Mouse (Mus musculus): ENCODE results near the gene Card11. TPM values are rescaled to one million over a fixed set of nuclear protein-coding genes. Genes with fewer than 3 reads are reported as not detected.

The Card11 gene
- polyA plus RNA-seq, 1 experiment = 1.2 TPM

GRCm38 (mm10) chr5:140918519-140918918 is 81.9 kb downstream of the Card11 start:
- no peak for DNase-seq (ENCODE audit: low spot score)

GRCm38 (mm10) chr5:140917807-140918206 is 82.6 kb downstream of the Card11 start:
- no peak for DNase-seq (ENCODE audit: low spot score)

GRCm38 (mm10) chr5:140910841-140911240 is 89.5 kb downstream of the Card11 start:
- no peak for DNase-seq (ENCODE audit: low spot score)

- no peak for DNase-seq (ENCODE audit: low spot score)
These were observed 99.5 kb downstream of the Card11 start for GRCm38 (mm10) chr5:140900866-140901265.

- DNase-seq (ENCODE audit: low spot score) = no peak
These were observed 109.3 kb downstream of the Card11 start for GRCm38 (mm10) chr5:140891080-140891479.

GRCm38 (mm10) chr5:140890050-140890449 is 110.3 kb downstream of the Card11 start:
- DNase-seq (ENCODE audit: low spot score) = no peak

- DNase-seq (ENCODE audit: low spot score) = no peak
These were observed 110.8 kb downstream of the Card11 start for GRCm38 (mm10) chr5:140889539-140889938.

GRCm38 (mm10) chr5:140887871-140888270 is 112.5 kb downstream of the Card11 start:
- DNase-seq (ENCODE audit: low spot score) = no peak

- DNase-seq (ENCODE audit: low spot score) = no peak
These were observed 115.4 kb downstream of the Card11 start for GRCm38 (mm10) chr5:140884966-140885365.

GRCm38 (mm10) chr5:140882391-140882790 is 118.0 kb downstream of the Card11 start:
- no peak for DNase-seq (ENCODE audit: low spot score)

GRCm38 (mm10) chr5:140880151-140880550 is 120.2 kb downstream of the Card11 start:
- DNase-seq (ENCODE audit: low spot score) = no peak

GRCm38 (mm10) chr5:140878644-140879043 is 121.7 kb downstream of the Card11 start:
- no peak for DNase-seq (ENCODE audit: low spot score)

GRCm38 (mm10) chr5:140873736-140874307 is 126.6 kb downstream of the Card11 start:
- DNase-seq (ENCODE audit: low spot score) = no peak

GRCm38 (mm10) chr5:140873039-140873551 is 127.3 kb downstream of the Card11 start:
- no peak for DNase-seq (ENCODE audit: low spot score)

GRCm38 (mm10) chr5:140872532-140873038 is 127.8 kb downstream of the Card11 start:
- no peak for DNase-seq (ENCODE audit: low spot score)

- no peak for DNase-seq (ENCODE audit: low spot score)
These were observed 129.1 kb downstream of the Card11 start for GRCm38 (mm10) chr5:140871241-140871640.

- DNase-seq (ENCODE audit: low spot score) = no peak
These were observed 131.3 kb downstream of the Card11 start for GRCm38 (mm10) chr5:140869034-140869433.

- DNase-seq (ENCODE audit: low spot score) = no peak
These were observed 140.7 kb downstream of the Card11 start for GRCm38 (mm10) chr5:140859730-140860129.

GRCm38 (mm10) chr5:140858335-140858734 is 142.0 kb downstream of the Card11 start:
- peak; percentile 11 for DNase-seq (ENCODE audit: low spot score)

GRCm38 (mm10) chr5:140857432-140858154 is 142.8 kb downstream of the Card11 start:
- DNase-seq (ENCODE audit: low spot score) = peak; percentile 16

GRCm38 (mm10) chr5:140855909-140856530 is 144.4 kb downstream of the Card11 start:
- DNase-seq (ENCODE audit: low spot score) = peak; percentile 13

GRCm38 (mm10) chr5:140854700-140855099 is 145.7 kb downstream of the Card11 start:
- DNase-seq (ENCODE audit: low spot score) = peak; percentile 13

- peak; percentile 13 for DNase-seq (ENCODE audit: low spot score)
These were observed 146.7 kb downstream of the Card11 start for GRCm38 (mm10) chr5:140853723-140854122.

All from urinary bladder, adult 2 months (tissue).